Mouse (Mus musculus) myocyte (in vitro differentiated cells): ENCODE results near the gene Zap70. TPM values are rescaled to one million over a fixed set of nuclear protein-coding genes. Genes with fewer than 3 reads are reported as not detected.

Source experiments
- H3K27me3 ChIP-seq: one replicate; pipeline ENCODE4 v1.6.1; 2011; ENCODE audit not compliant: control insufficient read depth, insufficient read depth, insufficient read length
- H3K36me3 ChIP-seq: one replicate; pipeline ENCODE4 v1.6.1; 2011; ENCODE audit not compliant: control insufficient read depth, insufficient read depth
- H3K4me2 ChIP-seq: one replicate; pipeline ENCODE4 v1.6.1; 2011; ENCODE audit warnings: low read depth, control low read depth
- H3K4me3 ChIP-seq: one replicate; pipeline ENCODE4 v1.5.1; 2011; ENCODE audit warnings: mild to moderate bottlenecking, control low read depth, moderate library complexity
- H3K79me2 ChIP-seq: one replicate; pipeline ENCODE4 v1.6.1; 2011; ENCODE audit not compliant: control insufficient read depth, insufficient read depth
- H3ac ChIP-seq: one replicate; pipeline ENCODE4 v1.6.1; 2011; ENCODE audit not compliant: control insufficient read depth, insufficient read length
- CEBPB ChIP-seq: IDR thresholded peaks from 2 replicates; pipeline ENCODE4 v1.6.1; 2011; ENCODE audit warnings: mild to moderate bottlenecking, moderate library complexity; ENCODE audit not compliant: poor library complexity, insufficient read depth, severe bottlenecking
- E2F4 ChIP-seq: IDR thresholded peaks from one replicate; pipeline ENCODE4 v1.6.1; 2011; ENCODE audit warnings: mild to moderate bottlenecking, control low read depth, moderate library complexity; ENCODE audit not compliant: insufficient read depth
- MAX ChIP-seq: IDR thresholded peaks from one replicate; pipeline ENCODE4 v1.6.1; 2011; ENCODE audit warnings: low read depth, mild to moderate bottlenecking, control low read depth
- MYOD1 ChIP-seq, 3 experiments: IDR thresholded peaks; one replicate each; pipeline ENCODE4 v1.6.1; 2011; ENCODE audit warnings: control low read depth in 2 of 3, low read depth in 2 of 3, mild to moderate bottlenecking in 2 of 3, moderate library complexity in 1 of 3; ENCODE audit not compliant: insufficient read length in 2 of 3, control insufficient read depth in 1 of 3
- MYOG ChIP-seq, 3 experiments: IDR thresholded peaks; one replicate each; pipeline ENCODE4 v1.6.1; 2011; ENCODE audit warnings: control low read depth in 2 of 3, low read depth in 2 of 3, mild to moderate bottlenecking in 2 of 3; ENCODE audit not compliant: insufficient read length in 2 of 3, control insufficient read depth in 1 of 3, insufficient read depth in 1 of 3
- POLR2A ChIP-seq: IDR thresholded peaks from one replicate; pipeline ENCODE4 v1.6.1; 2011; ENCODE audit warnings: low read depth, mild to moderate bottlenecking, control low read depth, moderate library complexity; ENCODE audit not compliant: insufficient read length
- POLR2AphosphoS2 ChIP-seq: IDR thresholded peaks from one replicate; pipeline ENCODE4 v1.6.1; 2011; ENCODE audit warnings: low read depth, control low read depth; ENCODE audit not compliant: insufficient read length
- REST ChIP-seq: IDR thresholded peaks from one replicate; pipeline ENCODE4 v1.6.1; 2011; ENCODE audit warnings: mild to moderate bottlenecking, control low read depth, moderate library complexity; ENCODE audit not compliant: insufficient read depth, insufficient read length
- SRF ChIP-seq: IDR thresholded peaks from one replicate; pipeline ENCODE4 v1.6.1; 2011; ENCODE audit warnings: low read depth; ENCODE audit not compliant: control insufficient read depth, insufficient read length
- TCF12 ChIP-seq: IDR thresholded peaks from one replicate; pipeline ENCODE4 v1.6.1; 2011; ENCODE audit warnings: mild to moderate bottlenecking, control low read depth; ENCODE audit not compliant: poor library complexity, insufficient read depth, severe bottlenecking
- TCF3 ChIP-seq: IDR thresholded peaks from one replicate; pipeline ENCODE4 v1.6.1; 2011; ENCODE audit warnings: low read depth, control low read depth; ENCODE audit not compliant: insufficient read length
- USF1 ChIP-seq: IDR thresholded peaks from one replicate; pipeline ENCODE4 v1.6.1; 2011; ENCODE audit warnings: low read depth, mild to moderate bottlenecking, control low read depth, moderate library complexity
- polyA plus RNA-seq: library from polyadenylated mRNA; unstranded; fragments of >200 nt; fragmentation: generic; extraction: Trizol; gene quantifications from one replicate; pipeline ENCODE4 v1.2.1, GENCODE M21; 2012; ENCODE audit warnings: missing spikeins

Zap70 gene
- 2.3 TPM for polyA plus RNA-seq

GRCm38 (mm10) chr1:36761568-36761967 lies at the start of gene Zap70:
Zap70 (plus strand) TSS chr1:36761798.
- no peak within 1 kb of the TSS for H3ac ChIP-seq
- H3K27me3 ChIP-seq, result peaks cover 27% of the 10 kb centered on the region
- H3K79me2 ChIP-seq, result no peaks in the 10 kb centered on the region
- TF ChIP-seq MYOG (IDR thresholded peaks at IDR 0.05; ENCODE audit: control insufficient read depth in 1 of 3, insufficient read depth in 1 of 3, insufficient read length in 2 of 3, low read depth in 2 of 3) (no peak), TCF12 (no peak), POLR2A (no peak), MAX (no peak), USF1 (no peak), TCF3 (no peak), POLR2AphosphoS2 (no peak), E2F4 (no peak)
- no peak within 1 kb of the TSS for H3K4me2 ChIP-seq
- no peaks in the 10 kb centered on the region for H3K36me3 ChIP-seq
- H3K4me3 ChIP-seq, result no peak within 1 kb of the TSS

- Histone ChIP-seq H3K4me2 (no peak within 1 kb of the TSS), H3K79me2 (peaks cover 3% of the 10 kb centered on the region), H3K4me3 (no peak within 1 kb of the TSS), H3K27me3 (peaks cover 19% of the 10 kb centered on the region), H3K36me3 (no peaks in the 10 kb centered on the region), H3ac (no peak within 1 kb of the TSS)
- TF ChIP-seq TCF12, result no peak
- no peak for TF ChIP-seq POLR2AphosphoS2
- TF ChIP-seq REST, result no peak
- no peak for TF ChIP-seq TCF3
- no peak for TF ChIP-seq MYOG (IDR thresholded peaks at IDR 0.05; ENCODE audit: control insufficient read depth in 1 of 3, insufficient read depth in 1 of 3, insufficient read length in 2 of 3, low read depth in 2 of 3)
- TF ChIP-seq MYOD1 (IDR thresholded peaks at IDR 0.05; ENCODE audit: control insufficient read depth in 1 of 3, insufficient read length in 2 of 3, low read depth in 2 of 3), result no peak
Observed at GRCm38 (mm10) chr1:36714311-36714710, 47.3 kb upstream of the Zap70 start, which contains the start of gene Actr1b. Actr1b (minus strand) TSS chr1:36714422.

- Histone ChIP-seq H3K4me3 (no peak overlapping the region), H3ac (no peak overlapping the region), H3K27me3 (peaks cover 37% of the 10 kb centered on the region), H3K79me2 (no peaks in the 10 kb centered on the region), H3K36me3 (no peaks in the 10 kb centered on the region), H3K4me2 (no peak overlapping the region)
- TF ChIP-seq USF1 (no peak), REST (no peak), POLR2A (no peak), MYOG (IDR thresholded peaks at IDR 0.05; ENCODE audit: control insufficient read depth in 1 of 3, insufficient read depth in 1 of 3, insufficient read length in 2 of 3, low read depth in 2 of 3) (no peak), MAX (no peak), CEBPB (no peak), POLR2AphosphoS2 (no peak), E2F4 (no peak), TCF12 (no peak), SRF (no peak), MYOD1 (IDR thresholded peaks at IDR 0.05; ENCODE audit: control insufficient read depth in 1 of 3, insufficient read length in 2 of 3, low read depth in 2 of 3) (no peak), TCF3 (no peak)
Observed at GRCm38 (mm10) chr1:36718786-36719185, 42.8 kb upstream of the Zap70 start.

- Histone ChIP-seq H3K4me2 (no peak overlapping the region), H3K36me3 (no peaks in the 10 kb centered on the region), H3K79me2 (no peaks in the 10 kb centered on the region), H3K27me3 (peaks cover 26% of the 10 kb centered on the region), H3ac (no peak overlapping the region), H3K4me3 (no peak overlapping the region)
- TF ChIP-seq E2F4 (no peak), TCF3 (no peak), POLR2AphosphoS2 (no peak), MYOD1 (IDR thresholded peaks at IDR 0.05; ENCODE audit: control insufficient read depth in 1 of 3, insufficient read length in 2 of 3, low read depth in 2 of 3) (no peak), CEBPB (no peak), SRF (no peak), USF1 (no peak), REST (no peak), TCF12 (no peak), POLR2A (no peak), MAX (no peak), MYOG (IDR thresholded peaks at IDR 0.05; ENCODE audit: control insufficient read depth in 1 of 3, insufficient read depth in 1 of 3, insufficient read length in 2 of 3, low read depth in 2 of 3) (no peak)
Observed at GRCm38 (mm10) chr1:36723146-36724056, 38.2 kb upstream of the Zap70 start.
